Mouse (Mus musculus) testis, adult 2 months (tissue): Measurements from ENCODE around the gene Ttll6. TPM values are rescaled to one million over a fixed set of nuclear protein-coding genes. Genes with fewer than 3 reads are reported as not detected.

Experiments used
- H3K27ac ChIP-seq: fragments of 200-500 bp; 2 replicates; pipeline ENCODE4 v1.5.1; 2012; ENCODE audit warnings: low read depth, low read length; ENCODE audit not compliant: control insufficient read depth, insufficient read depth
- H3K27me3 ChIP-seq: fragments of 200-500 bp; 2 replicates; pipeline ENCODE4 v1.6.1; 2012; ENCODE audit warnings: mild to moderate bottlenecking, low read length, moderate library complexity; ENCODE audit not compliant: control insufficient read depth, insufficient read depth
- H3K36me3 ChIP-seq: fragments of 200-500 bp; 2 replicates; pipeline ENCODE4 v1.6.1; 2012; ENCODE audit warnings: mild to moderate bottlenecking, low read length; ENCODE audit not compliant: control insufficient read depth, insufficient read depth
- H3K4me1 ChIP-seq: fragments of 200-500 bp; 2 replicates; pipeline ENCODE4 v1.6.1; 2012; ENCODE audit warnings: low read length; ENCODE audit not compliant: control insufficient read depth, insufficient read depth
- H3K4me3 ChIP-seq: fragments of 200-500 bp; 2 replicates; pipeline ENCODE4 v1.5.1; 2012; ENCODE audit warnings: low read depth, mild to moderate bottlenecking, low read length, moderate library complexity, mixed read lengths; ENCODE audit not compliant: control insufficient read depth
- CTCF ChIP-seq: fragments of 200-500 bp; IDR thresholded peaks from 2 replicates; pipeline ENCODE4 v1.5.1; 2012; ENCODE audit warnings: low read depth, mild to moderate bottlenecking, inconsistent platforms, low read length, moderate library complexity; ENCODE audit not compliant: control insufficient read depth, insufficient read depth, insufficient replicate concordance
- POLR2A ChIP-seq: fragments of 200-500 bp; IDR thresholded peaks from 2 replicates; pipeline ENCODE4 v1.6.1; 2012; ENCODE audit warnings: low read depth, mild to moderate bottlenecking, inconsistent platforms, low read length, moderate library complexity; ENCODE audit not compliant: control insufficient read depth
- polyA plus RNA-seq: library from polyadenylated mRNA; depleted of rRNA; stranded (reverse); fragments of >200 nt; gene quantifications from 2 replicates; pipeline ENCODE4 v1.2.3, GENCODE M21; 2012

The Ttll6 gene
- polyA plus RNA-seq, 1 experiment = 90.4 TPM

DNA sequence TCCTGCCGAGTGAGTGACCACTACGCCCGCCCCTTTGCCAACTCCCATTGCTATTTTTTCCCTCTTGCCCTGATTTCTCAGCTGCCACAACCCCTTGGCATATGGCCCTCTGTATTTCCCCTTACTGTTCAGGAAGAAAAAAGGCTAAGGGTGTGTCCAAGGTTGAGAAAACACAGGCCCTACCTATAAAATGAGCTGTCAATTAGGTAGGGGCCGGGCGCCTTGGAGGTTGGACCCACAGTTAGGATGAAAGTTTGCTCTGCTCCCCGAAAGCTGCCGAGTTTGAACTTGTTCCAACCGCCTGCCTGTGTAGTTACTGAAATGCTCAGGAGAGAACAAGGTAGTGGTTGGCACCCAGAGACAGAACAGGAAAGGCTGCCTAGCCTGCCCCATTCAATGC lies 2.3 kb downstream of the Ttll6 start:
- Histone ChIP-seq H3K36me3 (no peaks in the 10 kb centered on the region), H3K27me3 (no peaks in the 10 kb centered on the region)

DNA sequence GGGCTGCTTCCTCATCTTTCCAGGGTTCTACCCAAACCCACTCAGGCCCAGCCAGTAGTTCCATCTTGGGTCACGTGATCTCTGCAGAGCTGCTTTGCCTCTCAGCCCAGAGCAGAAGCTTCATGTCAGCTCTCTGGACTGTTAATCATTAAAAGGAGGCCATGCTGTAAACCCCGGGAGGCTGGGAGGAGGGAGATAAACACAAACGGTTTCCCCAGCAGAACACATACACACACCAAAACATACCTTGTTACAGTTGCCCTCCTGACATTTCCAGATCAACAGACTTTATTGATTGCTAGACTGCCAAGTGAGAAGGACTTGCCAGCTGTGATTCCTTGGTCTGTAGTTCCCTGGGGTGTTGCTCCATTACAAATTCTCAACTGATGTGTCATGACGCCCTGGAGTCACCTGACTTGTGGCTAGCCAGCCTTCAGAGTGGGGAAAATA lies 7.2 kb downstream of the Ttll6 start:
- TF ChIP-seq POLR2A = no peak
- no peak for TF ChIP-seq CTCF
- H3K36me3 ChIP-seq = no peaks in the 10 kb centered on the region; the same call in 1 of the 2 replicates
- no peak overlapping the region for H3K4me3 ChIP-seq

More for the DNA sequence above, 2.3 kb downstream of the Ttll6 start:
- no peak for TF ChIP-seq CTCF
- no peak for TF ChIP-seq POLR2A
- H3K4me3 ChIP-seq = no peak overlapping the region
- H3K4me1 ChIP-seq = no peaks in the 10 kb centered on the region; the same call in 1 of the 2 replicates
- H3K27ac ChIP-seq = no peak overlapping the region

DNA sequence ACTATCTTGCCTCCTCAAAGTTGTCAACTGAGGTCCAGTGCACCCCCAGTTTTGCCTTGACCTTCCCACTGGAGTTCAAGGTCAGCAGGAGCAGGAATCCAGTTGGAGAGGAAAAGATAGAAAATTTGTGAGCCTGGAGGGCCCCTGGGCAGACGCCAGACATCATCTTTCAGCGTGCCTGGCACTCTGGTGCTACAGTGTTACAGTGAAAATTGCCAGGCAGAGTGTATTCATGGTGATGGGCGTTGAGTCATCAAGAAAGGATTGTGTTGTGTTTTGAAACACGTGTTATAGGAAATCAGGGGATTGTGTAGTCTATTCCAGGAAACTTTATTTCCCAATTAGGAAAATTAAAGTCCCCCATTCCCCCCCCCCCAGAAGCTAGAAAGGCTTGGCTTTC lies 10.2 kb downstream of the Ttll6 start:
- Histone ChIP-seq H3K36me3 (no peaks in the 10 kb centered on the region; the same call in 1 of the 2 replicates), H3K27ac (no peak overlapping the region), H3K4me1 (no peaks in the 10 kb centered on the region), H3K4me3 (no peak overlapping the region), H3K27me3 (no peaks in the 10 kb centered on the region)
- TF ChIP-seq POLR2A (no peak), CTCF (no peak)

More for the DNA sequence above, 7.2 kb downstream of the Ttll6 start:
- no peaks in the 10 kb centered on the region for H3K27me3 ChIP-seq
- H3K27ac ChIP-seq = no peak overlapping the region
- no peaks in the 10 kb centered on the region for H3K4me1 ChIP-seq

DNA sequence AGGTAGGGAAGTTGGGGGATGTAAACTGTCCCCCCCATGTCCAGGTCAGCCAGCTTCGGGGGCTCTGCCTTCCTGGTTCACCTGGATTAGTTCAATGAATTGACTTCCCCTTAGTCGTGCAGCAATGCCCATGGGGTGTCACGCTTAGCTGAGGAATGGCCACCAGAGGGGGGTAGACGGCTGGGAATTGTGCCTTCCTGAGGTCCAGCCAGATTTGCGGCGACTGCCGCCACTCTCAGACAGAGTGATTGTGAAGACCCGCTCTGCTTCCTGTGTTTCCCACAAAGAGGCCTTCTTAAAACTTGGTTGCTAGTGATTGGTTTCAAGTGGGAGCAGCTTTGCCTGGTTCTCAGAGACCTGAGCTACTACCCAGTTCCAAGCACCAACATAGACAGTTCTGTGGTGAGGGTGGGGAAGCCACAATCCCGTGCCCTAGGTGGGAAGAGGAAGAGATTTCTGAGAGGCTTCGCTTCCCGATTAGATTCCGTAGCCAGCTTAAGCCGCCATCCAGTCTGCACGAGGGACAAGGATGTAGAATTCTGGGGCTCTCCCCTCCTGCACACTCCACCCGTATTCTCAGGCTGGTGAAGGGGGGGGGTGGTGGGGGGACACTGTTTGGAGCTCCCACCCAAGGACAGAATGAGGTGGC lies 12.2 kb downstream of the Ttll6 start:
- Histone ChIP-seq H3K4me1 (no peaks in the 10 kb centered on the region), H3K27ac (no peak overlapping the region), H3K4me3 (no peak overlapping the region), H3K27me3 (no peaks in the 10 kb centered on the region), H3K36me3 (no peaks in the 10 kb centered on the region; the same call in 1 of the 2 replicates)
- peak; percentile 62; the same call in 1 of the 2 replicates for TF ChIP-seq CTCF
- no peak for TF ChIP-seq POLR2A

DNA sequence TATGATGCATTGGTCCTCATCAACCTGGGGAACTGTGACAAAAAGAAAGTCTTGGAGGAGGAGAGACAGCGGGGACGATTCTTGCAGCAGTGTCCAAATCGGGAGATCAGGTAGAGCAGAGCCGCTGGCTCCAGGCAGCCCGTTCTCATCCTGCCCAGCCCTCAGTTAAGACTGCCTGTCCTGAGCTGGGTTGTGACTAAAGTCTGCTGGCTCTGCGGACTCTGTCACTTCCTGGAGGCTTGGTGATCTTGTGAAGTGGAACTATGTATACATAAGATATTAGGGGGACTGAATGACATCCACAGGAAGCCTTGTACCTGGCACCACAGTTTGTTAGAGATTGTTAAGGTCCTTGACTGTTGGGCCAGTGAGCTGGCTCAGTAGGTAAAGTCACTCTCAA lies 13.9 kb downstream of the Ttll6 start:
- Histone ChIP-seq H3K27me3 (no peaks in the 10 kb centered on the region), H3K27ac (no peak overlapping the region), H3K4me3 (no peak overlapping the region), H3K4me1 (no peaks in the 10 kb centered on the region), H3K36me3 (no peaks in the 10 kb centered on the region; the same call in none of the 2 replicates)
- TF ChIP-seq CTCF = no peak
- no peak for TF ChIP-seq POLR2A

DNA sequence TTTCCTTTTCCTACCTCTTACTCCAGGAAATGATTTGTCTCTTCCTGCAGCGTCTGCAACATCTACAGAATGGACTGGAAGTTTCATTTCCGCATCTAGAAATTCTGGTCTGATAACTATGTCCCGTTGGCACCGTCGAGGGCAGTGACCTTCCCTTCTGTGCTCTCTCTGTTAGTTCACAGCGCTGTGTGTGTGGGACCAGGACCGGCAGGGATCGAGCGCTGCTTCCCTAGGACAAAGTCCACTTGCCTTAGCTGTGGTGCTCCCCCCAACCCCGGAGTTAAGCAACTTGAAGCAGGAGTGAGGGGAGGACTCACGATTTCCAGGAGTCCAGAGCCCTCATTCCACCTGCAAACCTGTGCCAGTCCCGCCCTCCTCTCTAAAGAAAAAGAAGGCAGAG lies 31.2 kb downstream of the Ttll6 start:
- Histone ChIP-seq H3K4me1 (no peaks in the 10 kb centered on the region), H3K36me3 (no peaks in the 10 kb centered on the region), H3K27me3 (no peaks in the 10 kb centered on the region), H3K27ac (no peak overlapping the region), H3K4me3 (no peak overlapping the region)
- TF ChIP-seq POLR2A (no peak), CTCF (no peak)

DNA sequence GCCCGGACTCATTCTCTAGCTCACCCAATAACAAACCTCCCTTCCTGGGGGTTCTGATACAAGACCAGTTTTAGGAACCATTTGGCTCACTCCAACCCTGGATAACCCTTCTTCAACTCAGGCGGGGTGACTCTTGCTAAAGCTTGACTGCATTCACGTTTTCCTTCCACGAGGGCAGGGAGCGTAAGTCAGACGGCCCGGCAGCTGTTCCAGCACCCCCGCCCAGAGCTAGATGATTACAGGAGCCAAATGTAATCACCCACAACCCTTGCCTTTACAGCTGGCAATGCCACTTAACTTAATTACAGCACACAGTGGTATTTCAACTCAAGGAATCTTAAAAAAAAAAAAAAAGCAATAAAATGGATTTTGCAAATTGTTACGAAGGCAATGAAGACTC lies 34.5 kb downstream of the Ttll6 start:
- H3K27me3 ChIP-seq = no peaks in the 10 kb centered on the region

DNA sequence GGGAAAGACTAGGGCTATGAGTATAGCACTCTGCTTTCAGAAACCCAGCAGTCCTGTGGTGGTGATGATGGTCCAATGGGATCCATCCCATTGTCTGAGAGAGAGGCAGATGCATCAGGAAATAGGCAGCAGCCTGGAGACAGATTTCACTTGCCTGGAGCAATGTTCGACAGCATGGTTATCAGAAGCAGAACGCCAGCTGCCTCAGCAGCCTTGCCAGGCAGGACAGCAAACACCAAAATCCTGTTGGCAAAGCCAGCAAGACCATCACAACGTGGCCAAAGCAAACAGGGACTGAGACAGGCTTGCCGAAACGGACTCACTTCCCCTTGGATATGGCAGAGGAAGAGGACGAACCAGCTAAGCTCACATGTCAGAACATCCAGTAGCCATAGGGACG lies 35.4 kb downstream of the Ttll6 start:
- Histone ChIP-seq H3K27me3 (no peaks in the 10 kb centered on the region), H3K27ac (no peak overlapping the region), H3K4me3 (no peak overlapping the region), H3K36me3 (no peaks in the 10 kb centered on the region), H3K4me1 (no peaks in the 10 kb centered on the region)
- TF ChIP-seq POLR2A (no peak), CTCF (no peak)

More for the DNA sequence above, 34.5 kb downstream of the Ttll6 start:
- TF ChIP-seq CTCF (no peak), POLR2A (no peak)
- no peak overlapping the region for H3K27ac ChIP-seq
- H3K4me3 ChIP-seq = no peak overlapping the region
- no peaks in the 10 kb centered on the region for H3K36me3 ChIP-seq
- no peaks in the 10 kb centered on the region for H3K4me1 ChIP-seq
